Mouse (Mus musculus) megakaryocyte, embryonic 14.5 days (primary cell): ENCODE results near the gene Gabrb1. TPM values are rescaled to one million over a fixed set of nuclear protein-coding genes. Genes with fewer than 3 reads are reported as not detected.
A peak's percentile ranks its signal among the peaks of the same experiment; 100 is the strongest.

ENCODE experiments used
- H3K27me3 ChIP-seq: replicated peaks from 2 replicates; pipeline ENCODE3; 2012; ENCODE audit warnings: inconsistent platforms
- H3K36me3 ChIP-seq: replicated peaks from 2 replicates; pipeline ENCODE3; 2012; ENCODE audit warnings: low read length, inconsistent platforms, mixed read lengths
- H3K4me1 ChIP-seq: 2 replicates; pipeline ENCODE4 v1.6.1; 2012; ENCODE audit warnings: inconsistent platforms
- H3K4me3 ChIP-seq: replicated peaks from 2 replicates; pipeline ENCODE3; 2012; ENCODE audit warnings: moderate library complexity, mild to moderate bottlenecking, inconsistent platforms
- H3K9me3 ChIP-seq: 2 replicates; pipeline ENCODE4 v1.6.1; 2012; ENCODE audit warnings: inconsistent platforms
- FLI1 ChIP-seq: IDR thresholded peaks from 2 replicates; pipeline ENCODE4 v1.6.1; 2012; ENCODE audit warnings: low read length, inconsistent platforms, mixed read lengths
- GATA1 ChIP-seq: IDR thresholded peaks from 3 replicates; pipeline ENCODE4 v1.6.1; 2012; ENCODE audit warnings: mixed read lengths, low read length, inconsistent platforms, borderline replicate concordance
- polyA plus RNA-seq: library from polyadenylated mRNA; stranded (reverse); fragments of >175 nt; gene quantifications from 2 replicates; pipeline ENCODE4 v1.2.3, GENCODE M21; 2012; ENCODE audit warnings: low replicate concordance; ENCODE audit not compliant: insufficient read depth

Gabrb1 gene
- polyA plus RNA-seq, 1 experiment, result not detected

DNA sequence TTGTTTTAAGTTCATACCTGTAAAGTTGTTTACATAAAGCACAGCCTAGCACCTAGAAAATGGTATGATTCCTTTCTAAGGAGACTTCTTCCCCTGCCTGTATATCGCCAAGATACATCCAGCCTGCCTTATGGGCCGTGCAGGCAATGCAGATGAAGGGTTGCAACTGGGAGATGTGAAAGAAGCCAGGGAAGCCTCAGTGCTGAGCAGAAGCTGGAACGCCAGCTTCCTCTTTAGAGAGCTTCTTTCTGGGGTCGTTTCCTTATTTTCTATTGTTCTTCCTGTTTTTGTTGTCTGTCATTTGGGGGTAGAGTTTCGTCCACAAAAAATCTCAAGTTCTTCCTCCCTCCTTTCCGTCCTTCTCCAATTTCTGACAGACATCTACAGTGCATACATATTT, 512.2 kb downstream of the Gabrb1 start:
- TF ChIP-seq FLI1 (no peak), GATA1 (no peak)
- peaks cover 26% of the 10 kb centered on the region for H3K4me1 ChIP-seq
- no peaks in the 10 kb centered on the region for H3K9me3 ChIP-seq
- H3K4me3 ChIP-seq, result no peak overlapping the region
- peaks cover 13% of the 10 kb centered on the region for H3K36me3 ChIP-seq
- no peaks in the 10 kb centered on the region for H3K27me3 ChIP-seq

- no peaks in the 10 kb centered on the region for H3K9me3 ChIP-seq
- TF ChIP-seq FLI1 (no peak), GATA1 (no peak; the same call in 2 of the 3 replicates)
- H3K4me1 ChIP-seq, result peaks cover 7% of the 10 kb centered on the region; the same call in 1 of the 2 replicates
- H3K36me3 ChIP-seq, result no peaks in the 10 kb centered on the region
- no peak overlapping the region for H3K4me3 ChIP-seq
- no peaks in the 10 kb centered on the region for H3K27me3 ChIP-seq
Observed at GRCm38 (mm10) chr5:72172675-72173074, 514.8 kb downstream of the Gabrb1 start.

GRCm38 (mm10) chr5:72173521-72173920, 515.6 kb downstream of the Gabrb1 start:
- TF ChIP-seq FLI1 (no peak), GATA1 (no peak)

GRCm38 (mm10) chr5:72175050-72175449, 517.1 kb downstream of the Gabrb1 start:
- peaks cover 3% of the 10 kb centered on the region; the same call in 1 of the 2 replicates for H3K4me1 ChIP-seq

More at GRCm38 (mm10) chr5:72173521-72173920, 515.6 kb downstream of the Gabrb1 start:
- H3K9me3 ChIP-seq, result no peaks in the 10 kb centered on the region
- H3K27me3 ChIP-seq, result no peaks in the 10 kb centered on the region
- no peaks in the 10 kb centered on the region for H3K36me3 ChIP-seq
- H3K4me1 ChIP-seq, result peaks cover 7% of the 10 kb centered on the region; the same call in 1 of the 2 replicates
- no peak overlapping the region for H3K4me3 ChIP-seq

GRCm38 (mm10) chr5:72175530-72175929, 517.6 kb downstream of the Gabrb1 start:
- Histone ChIP-seq H3K4me3 (no peak overlapping the region), H3K27me3 (no peaks in the 10 kb centered on the region), H3K4me1 (peaks cover 3% of the 10 kb centered on the region; the same call in 1 of the 2 replicates), H3K9me3 (no peaks in the 10 kb centered on the region), H3K36me3 (no peaks in the 10 kb centered on the region)
- no peak for TF ChIP-seq FLI1

More at GRCm38 (mm10) chr5:72175050-72175449, 517.1 kb downstream of the Gabrb1 start:
- Histone ChIP-seq H3K36me3 (no peaks in the 10 kb centered on the region), H3K9me3 (no peaks in the 10 kb centered on the region), H3K27me3 (no peaks in the 10 kb centered on the region), H3K4me3 (no peak overlapping the region)
- no peak for TF ChIP-seq GATA1
- TF ChIP-seq FLI1, result no peak

DNA sequence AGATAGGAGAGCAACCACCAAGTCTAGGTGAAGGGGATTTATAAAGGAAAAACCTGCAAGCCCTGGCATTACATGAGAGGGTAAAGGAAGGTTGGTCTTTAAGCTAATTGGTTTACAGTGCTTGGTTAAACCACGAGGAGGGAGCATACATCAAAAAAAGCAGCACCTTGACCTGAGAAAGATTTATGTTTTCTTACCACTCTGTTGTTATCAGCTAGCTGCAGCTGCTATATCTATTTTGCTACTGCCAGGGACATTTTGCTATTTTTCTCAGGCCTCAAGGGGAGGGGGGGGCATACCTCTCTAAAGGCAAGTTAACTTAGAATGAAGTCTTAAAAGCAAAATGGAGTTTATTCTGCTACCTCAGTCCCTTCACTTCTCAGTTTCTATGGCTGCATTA, 523.3 kb downstream of the Gabrb1 start:
- Histone ChIP-seq H3K9me3 (no peaks in the 10 kb centered on the region), H3K27me3 (no peaks in the 10 kb centered on the region), H3K36me3 (no peaks in the 10 kb centered on the region), H3K4me3 (no peak overlapping the region), H3K4me1 (peaks cover 54% of the 10 kb centered on the region)
- TF ChIP-seq GATA1 (no peak), FLI1 (no peak)

- Histone ChIP-seq H3K27me3 (no peaks in the 10 kb centered on the region), H3K9me3 (no peaks in the 10 kb centered on the region), H3K4me1 (peaks cover 55% of the 10 kb centered on the region), H3K4me3 (peak overlapping the region; percentile 77), H3K36me3 (no peaks in the 10 kb centered on the region)
- TF ChIP-seq GATA1 (no peak), FLI1 (no peak)
Observed at GRCm38 (mm10) chr5:72182804-72183203, 524.9 kb downstream of the Gabrb1 start.

GRCm38 (mm10) chr5:72183929-72184328, 526.0 kb downstream of the Gabrb1 start:
- Histone ChIP-seq H3K4me1 (peaks cover 55% of the 10 kb centered on the region), H3K36me3 (no peaks in the 10 kb centered on the region), H3K4me3 (peak overlapping the region; percentile 81), H3K27me3 (no peaks in the 10 kb centered on the region), H3K9me3 (no peaks in the 10 kb centered on the region)
- TF ChIP-seq GATA1 (no peak), FLI1 (no peak)

DNA sequence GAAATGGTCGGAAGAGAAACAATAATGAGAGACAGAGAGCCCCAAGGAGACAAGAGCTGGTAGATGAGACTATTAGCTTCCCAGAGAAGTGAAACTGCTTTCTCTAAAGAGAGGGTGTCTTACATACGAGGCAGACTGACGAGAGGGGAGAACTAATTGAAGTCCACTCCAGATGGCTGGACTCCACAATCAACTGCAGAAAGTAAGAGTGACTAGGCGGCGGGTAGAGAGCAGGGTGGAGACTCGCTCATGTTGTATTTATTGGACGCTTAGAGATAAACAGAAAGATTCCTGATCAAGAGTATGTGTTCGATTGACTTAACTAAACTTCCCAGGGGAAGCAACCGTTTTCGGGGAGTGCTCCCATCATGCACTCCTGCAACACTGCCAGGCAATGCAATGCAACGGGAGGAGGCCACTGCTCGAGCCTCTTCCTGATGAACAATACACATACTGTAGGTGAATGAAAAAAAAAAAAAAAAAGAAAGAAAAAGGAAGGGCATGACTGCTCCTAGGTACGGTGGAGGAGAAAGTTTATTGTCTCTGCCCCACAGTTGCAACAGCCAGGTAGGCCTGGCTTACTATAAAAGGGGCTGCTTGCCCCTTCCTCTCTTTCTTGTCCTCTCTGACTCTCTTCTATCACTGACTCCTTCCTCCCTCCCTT, 526.7 kb downstream of the Gabrb1 start:
- no peak for TF ChIP-seq FLI1
- no peaks in the 10 kb centered on the region for H3K27me3 ChIP-seq
- no peaks in the 10 kb centered on the region for H3K9me3 ChIP-seq
- no peak overlapping the region for H3K4me3 ChIP-seq
- peaks cover 55% of the 10 kb centered on the region for H3K4me1 ChIP-seq
- no peaks in the 10 kb centered on the region for H3K36me3 ChIP-seq

DNA sequence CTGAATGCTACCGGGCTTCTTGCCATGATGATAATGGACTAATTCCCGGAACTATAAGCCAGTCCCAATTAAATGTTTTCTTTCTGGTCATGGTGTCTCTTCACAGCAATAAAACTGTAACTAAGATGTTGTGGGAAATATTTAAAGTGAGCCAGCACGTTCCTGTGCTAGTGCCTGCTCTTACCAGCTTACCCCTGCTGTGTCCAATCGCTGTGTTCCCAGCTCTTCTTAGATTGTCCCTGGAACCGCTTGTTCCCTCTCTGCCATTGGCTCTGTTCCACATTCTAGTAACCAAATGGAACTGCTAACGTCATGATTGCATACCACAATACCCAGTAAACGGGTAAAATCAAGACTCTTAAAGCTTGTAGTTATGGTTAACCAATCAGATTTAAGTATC, 533.2 kb downstream of the Gabrb1 start:
- Histone ChIP-seq H3K4me1 (peaks cover 2% of the 10 kb centered on the region; the same call in 1 of the 2 replicates), H3K9me3 (no peaks in the 10 kb centered on the region), H3K4me3 (no peak overlapping the region), H3K27me3 (no peaks in the 10 kb centered on the region), H3K36me3 (no peaks in the 10 kb centered on the region)
- no peak for TF ChIP-seq GATA1
- TF ChIP-seq FLI1, result no peak
